Mouse (Mus musculus): Measurements from ENCODE around the gene Camk1d. TPM values are rescaled to one million over a fixed set of nuclear protein-coding genes. Genes with fewer than 3 reads are reported as not detected.

Camk1d gene
- polyA plus RNA-seq, 1 experiment from 2014 or later = 5.6 TPM

GRCm38 (mm10) chr2:5746529-5746928 lies 32.2 kb upstream of the Camk1d start:
- H3K9ac ChIP-seq (ENCODE audit: low read length) = no peak overlapping the region

GRCm38 (mm10) chr2:5743886-5744285 lies 29.6 kb upstream of the Camk1d start:
- 0 out of 2 replicates have a peak, but pooled peaks cover 3% of the 10 kb centered on the region for H3K9me3 ChIP-seq (ENCODE audit: control insufficient read depth, low read length)
- ATAC-seq (ENCODE audit: insufficient number of reproducible peaks, insufficient read depth, low FRiP score, low read depth) = no peak

More at GRCm38 (mm10) chr2:5746529-5746928, 32.2 kb upstream of the Camk1d start:
- H3K4me3 ChIP-seq (ENCODE audit: control insufficient read depth in 1 of 2, insufficient read depth in 1 of 2, low read depth in 1 of 2, low read length in 2 of 2) = no peak overlapping the region
- H3K9me3 ChIP-seq (ENCODE audit: control insufficient read depth, low read length) = 0 out of 2 replicates have a peak, but pooled peaks cover 3% of the 10 kb centered on the region
- WGBS = 73% methylated on average over 12 of the region's 12 CpGs
- no peaks in the 10 kb centered on the region for H3K36me3 ChIP-seq (ENCODE audit: control insufficient read depth, insufficient read depth, low read length)
- H3K4me1 ChIP-seq (ENCODE audit: control insufficient read depth in 2 of 2, insufficient read depth in 2 of 2, low read length in 2 of 2) = no peaks in the 10 kb centered on the region
- no peaks in the 10 kb centered on the region for H3K27me3 ChIP-seq (ENCODE audit: control insufficient read depth, insufficient read depth, low read length)
- ATAC-seq (ENCODE audit: insufficient number of reproducible peaks, insufficient read depth, low FRiP score, low read depth) = no peak
- H3K4me2 ChIP-seq (ENCODE audit: low read length) = no peak overlapping the region
- no peak overlapping the region for H3K27ac ChIP-seq (replicated peaks in 1 of 2; ENCODE audit: control insufficient read depth in 1 of 2, insufficient read depth in 1 of 2, low read depth in 2 of 2, low read length in 2 of 2)

GRCm38 (mm10) chr2:5740913-5741312 lies 26.6 kb upstream of the Camk1d start:
- H3K27me3 ChIP-seq (ENCODE audit: control insufficient read depth, insufficient read depth, low read length) = no peaks in the 10 kb centered on the region
- 0 out of 2 replicates have a peak, but pooled peaks cover 3% of the 10 kb centered on the region for H3K9me3 ChIP-seq (ENCODE audit: control insufficient read depth, low read length)
- no peak overlapping the region for H3K4me2 ChIP-seq (ENCODE audit: low read length)
- H3K27ac ChIP-seq (replicated peaks in 1 of 2; ENCODE audit: control insufficient read depth in 1 of 2, insufficient read depth in 1 of 2, low read depth in 2 of 2, low read length in 2 of 2) = no peak overlapping the region
- H3K4me3 ChIP-seq (ENCODE audit: control insufficient read depth in 1 of 2, insufficient read depth in 1 of 2, low read depth in 1 of 2, low read length in 2 of 2) = no peak overlapping the region
- no peak overlapping the region for H3K9ac ChIP-seq (ENCODE audit: low read length)
- H3K36me3 ChIP-seq (ENCODE audit: control insufficient read depth, insufficient read depth, low read length) = no peaks in the 10 kb centered on the region
- 82% methylated on average over 1 of the region's 1 CpGs for WGBS
- H3K4me1 ChIP-seq (ENCODE audit: control insufficient read depth in 2 of 2, insufficient read depth in 2 of 2, low read length in 2 of 2) = no peaks in the 10 kb centered on the region
- no peak for ATAC-seq (ENCODE audit: insufficient number of reproducible peaks, insufficient read depth, low FRiP score, low read depth)

More at GRCm38 (mm10) chr2:5743886-5744285, 29.6 kb upstream of the Camk1d start:
- H3K4me1 ChIP-seq (ENCODE audit: control insufficient read depth in 2 of 2, insufficient read depth in 2 of 2, low read length in 2 of 2) = no peaks in the 10 kb centered on the region
- H3K27ac ChIP-seq (replicated peaks in 1 of 2; ENCODE audit: control insufficient read depth in 1 of 2, insufficient read depth in 1 of 2, low read depth in 2 of 2, low read length in 2 of 2) = no peak overlapping the region
- no peaks in the 10 kb centered on the region for H3K27me3 ChIP-seq (ENCODE audit: control insufficient read depth, insufficient read depth, low read length)
- no peak overlapping the region for H3K9ac ChIP-seq (ENCODE audit: low read length)
- H3K4me3 ChIP-seq (ENCODE audit: control insufficient read depth in 1 of 2, insufficient read depth in 1 of 2, low read depth in 1 of 2, low read length in 2 of 2) = no peak overlapping the region
- H3K36me3 ChIP-seq (ENCODE audit: control insufficient read depth, insufficient read depth, low read length) = no peaks in the 10 kb centered on the region
- H3K4me2 ChIP-seq (ENCODE audit: low read length) = no peak overlapping the region
- WGBS = 86% methylated on average over 8 of the region's 8 CpGs

DNA sequence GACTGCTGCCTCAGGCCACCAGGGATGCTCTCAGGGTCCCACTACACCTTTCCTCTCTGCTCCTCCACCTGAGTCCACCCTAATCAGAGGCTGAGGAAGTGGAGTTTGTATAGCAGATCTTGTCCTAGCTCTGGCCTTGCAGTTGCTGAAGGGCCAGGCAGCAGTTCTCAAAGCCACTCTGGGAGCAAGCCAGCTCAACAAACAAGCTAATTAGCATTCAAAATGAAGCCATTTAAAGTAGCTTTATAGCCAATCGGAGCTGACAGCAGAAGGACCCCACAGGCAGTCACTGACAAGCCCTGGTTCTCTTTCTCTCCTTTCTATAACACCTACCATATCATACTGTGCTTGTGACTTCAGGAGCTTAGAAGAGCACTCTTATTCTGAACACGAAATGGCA lies 21.6 kb upstream of the Camk1d start:
- no peak overlapping the region for H3K4me3 ChIP-seq (ENCODE audit: control insufficient read depth in 1 of 2, insufficient read depth in 1 of 2, low read depth in 1 of 2, low read length in 2 of 2)
- no peaks in the 10 kb centered on the region for H3K27me3 ChIP-seq (ENCODE audit: control insufficient read depth, insufficient read depth, low read length)
- 30% methylated on average over 2 of the region's 2 CpGs for WGBS
- no peaks in the 10 kb centered on the region for H3K9me3 ChIP-seq (ENCODE audit: control insufficient read depth, low read length)
- H3K27ac ChIP-seq (replicated peaks in 1 of 2; ENCODE audit: control insufficient read depth in 1 of 2, insufficient read depth in 1 of 2, low read depth in 2 of 2, low read length in 2 of 2) = no peak overlapping the region
- H3K9ac ChIP-seq (ENCODE audit: low read length) = no peak overlapping the region
- ATAC-seq (ENCODE audit: insufficient number of reproducible peaks, insufficient read depth, low FRiP score, low read depth) = no peak
- no peak overlapping the region for H3K4me2 ChIP-seq (ENCODE audit: low read length)
- no peaks in the 10 kb centered on the region for H3K36me3 ChIP-seq (ENCODE audit: control insufficient read depth, insufficient read depth, low read length)
- no peaks in the 10 kb centered on the region for H3K4me1 ChIP-seq (ENCODE audit: control insufficient read depth in 2 of 2, insufficient read depth in 2 of 2, low read length in 2 of 2)

- Histone ChIP-seq H3K4me3 (ENCODE audit: control insufficient read depth in 1 of 2, insufficient read depth in 1 of 2, low read depth in 1 of 2, low read length in 2 of 2) (no peak overlapping the region), H3K27me3 (ENCODE audit: control insufficient read depth, insufficient read depth, low read length) (no peaks in the 10 kb centered on the region), H3K9me3 (ENCODE audit: control insufficient read depth, low read length) (no peaks in the 10 kb centered on the region), H3K9ac (ENCODE audit: low read length) (no peak overlapping the region), H3K4me2 (ENCODE audit: low read length) (no peak overlapping the region), H3K36me3 (ENCODE audit: control insufficient read depth, insufficient read depth, low read length) (no peaks in the 10 kb centered on the region), H3K4me1 (ENCODE audit: control insufficient read depth in 2 of 2, insufficient read depth in 2 of 2, low read length in 2 of 2) (no peaks in the 10 kb centered on the region; a peak in 1 of 4 replicates), H3K27ac (replicated peaks in 1 of 2; ENCODE audit: control insufficient read depth in 1 of 2, insufficient read depth in 1 of 2, low read depth in 2 of 2, low read length in 2 of 2) (no peak overlapping the region)
- no peak for ATAC-seq (ENCODE audit: insufficient number of reproducible peaks, insufficient read depth, low FRiP score, low read depth)
- 52% methylated on average over 3 of the region's 3 CpGs for WGBS
Observed at GRCm38 (mm10) chr2:5733300-5734085, 19.2 kb upstream of the Camk1d start.

DNA sequence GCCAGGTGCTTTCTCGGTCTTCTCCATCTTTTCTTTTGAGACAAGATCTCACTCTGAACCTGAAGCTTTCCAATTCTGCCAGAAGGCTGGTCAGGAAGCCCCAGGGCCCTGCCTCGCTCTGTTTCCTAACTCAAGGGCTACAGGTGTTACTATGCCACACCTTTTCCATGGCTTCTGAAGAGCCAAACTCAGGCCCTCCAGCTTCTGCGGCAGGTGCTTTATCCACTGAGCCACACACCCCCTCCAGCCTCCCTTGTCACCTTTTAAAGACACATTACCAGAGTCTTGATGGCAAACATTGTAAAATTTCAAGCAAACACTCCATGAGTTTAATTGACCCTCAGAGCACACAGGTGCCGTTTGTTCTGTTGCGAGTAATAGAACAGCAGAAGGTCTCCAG lies 17.7 kb upstream of the Camk1d start:
- Histone ChIP-seq H3K4me1 (ENCODE audit: control insufficient read depth in 2 of 2, insufficient read depth in 2 of 2, low read length in 2 of 2) (no peaks in the 10 kb centered on the region; a peak in 1 of 4 replicates), H3K9me3 (ENCODE audit: control insufficient read depth, low read length) (no peaks in the 10 kb centered on the region), H3K4me3 (ENCODE audit: control insufficient read depth in 1 of 2, insufficient read depth in 1 of 2, low read depth in 1 of 2, low read length in 2 of 2) (no peak overlapping the region), H3K9ac (ENCODE audit: low read length) (no peak overlapping the region), H3K36me3 (ENCODE audit: control insufficient read depth, insufficient read depth, low read length) (no peaks in the 10 kb centered on the region), H3K27ac (replicated peaks in 1 of 2; ENCODE audit: control insufficient read depth in 1 of 2, insufficient read depth in 1 of 2, low read depth in 2 of 2, low read length in 2 of 2) (no peak overlapping the region), H3K4me2 (ENCODE audit: low read length) (no peak overlapping the region), H3K27me3 (ENCODE audit: control insufficient read depth, insufficient read depth, low read length) (no peaks in the 10 kb centered on the region)
- ATAC-seq (ENCODE audit: insufficient number of reproducible peaks, insufficient read depth, low FRiP score, low read depth) = no peak
- 85% methylated on average over 5 of the region's 5 CpGs for WGBS

GRCm38 (mm10) chr2:5730364-5730792 lies 16.1 kb upstream of the Camk1d start:
- no peak for ATAC-seq (ENCODE audit: insufficient number of reproducible peaks, insufficient read depth, low FRiP score, low read depth)
- no peaks in the 10 kb centered on the region for H3K27me3 ChIP-seq (ENCODE audit: control insufficient read depth, insufficient read depth, low read length)
- no peak overlapping the region for H3K9ac ChIP-seq (ENCODE audit: low read length)
- no peak overlapping the region for H3K4me2 ChIP-seq (ENCODE audit: low read length)
- no peak overlapping the region for H3K27ac ChIP-seq (replicated peaks in 1 of 2; ENCODE audit: control insufficient read depth in 1 of 2, insufficient read depth in 1 of 2, low read depth in 2 of 2, low read length in 2 of 2)
- WGBS = 62% methylated on average over 15 of the region's 15 CpGs
- no peaks in the 10 kb centered on the region for H3K36me3 ChIP-seq (ENCODE audit: control insufficient read depth, insufficient read depth, low read length)
- H3K9me3 ChIP-seq (ENCODE audit: control insufficient read depth, low read length) = no peaks in the 10 kb centered on the region
- H3K4me3 ChIP-seq (ENCODE audit: control insufficient read depth in 1 of 2, insufficient read depth in 1 of 2, low read depth in 1 of 2, low read length in 2 of 2) = no peak overlapping the region
- H3K4me1 ChIP-seq (ENCODE audit: control insufficient read depth in 2 of 2, insufficient read depth in 2 of 2, low read length in 2 of 2) = no peaks in the 10 kb centered on the region; a peak in 1 of 4 replicates

All from heart, embryonic 14.5 days (tissue).